Mouse (Mus musculus) left cerebral cortex, postnatal 4 days (tissue): ENCODE measurements at regions not wholly inside any gene's neighbourhood (a gene's known extent, or its start where the extent isn't known, plus 50 kb on each side); places are given as distances from the start of the nearest gene placed in this dataset.

Source experiments
- DNase-seq: peaks from one replicate; pipeline ENCODE4 v3.0.0-alpha.2; 2022
- intact Hi-C: fragments of 180-260 bp; cut with DNase I; formaldehyde crosslinking; loops from one replicate; pipeline ENCODE4 v1.15.1; 2025

DNA sequence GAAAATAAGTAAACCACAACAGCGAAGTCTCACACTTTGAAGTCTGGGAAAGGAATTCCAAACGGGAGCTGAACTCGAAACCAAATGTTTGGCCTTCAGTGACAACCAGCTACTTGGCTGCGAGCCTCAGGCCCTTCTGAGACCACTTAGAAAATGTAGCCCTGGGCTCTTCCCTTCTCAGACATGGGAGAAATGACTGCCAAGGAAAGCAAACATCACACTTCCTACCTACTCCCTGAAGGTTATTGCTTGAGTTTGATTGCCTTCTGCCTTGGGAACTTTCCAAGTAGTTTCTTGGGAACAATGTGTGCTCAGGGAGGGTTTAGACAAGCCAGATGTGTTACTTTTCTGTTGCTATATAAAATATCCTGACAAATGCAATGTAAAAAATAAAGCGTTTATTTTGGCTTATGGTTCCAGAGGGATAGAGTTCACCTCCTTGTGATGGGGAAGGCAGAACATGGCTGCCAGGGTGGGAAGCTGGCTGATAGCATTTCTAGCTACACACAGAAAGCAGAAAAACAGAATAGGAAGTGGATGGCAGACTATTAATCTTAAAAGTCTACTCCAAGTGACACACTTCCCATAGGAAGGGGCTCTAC, 194.8 kb upstream of the Rack1 start:
- no peak for DNase-seq
- intact Hi-C loops, result no loop called here

DNA sequence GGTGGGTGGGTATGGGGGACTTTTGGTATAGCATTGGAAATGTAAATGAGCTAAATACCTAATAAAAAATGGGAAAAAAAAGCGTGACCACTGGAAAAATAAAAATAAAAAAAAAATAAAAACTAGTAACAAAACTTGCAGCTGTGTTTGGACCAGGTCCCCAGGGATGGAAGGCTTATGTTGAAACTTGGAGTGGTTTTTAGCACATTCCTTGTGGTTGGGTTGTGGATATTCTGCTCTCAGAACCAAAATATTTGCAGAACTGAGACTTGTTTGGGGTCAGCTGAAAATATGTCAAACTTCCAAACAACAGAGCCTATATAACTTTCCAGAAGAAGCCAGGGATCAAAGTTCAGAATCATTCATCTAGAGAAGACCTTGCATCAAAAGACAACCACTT, 199.0 kb upstream of the Rack1 start:
- DNase-seq, result no peak

DNA sequence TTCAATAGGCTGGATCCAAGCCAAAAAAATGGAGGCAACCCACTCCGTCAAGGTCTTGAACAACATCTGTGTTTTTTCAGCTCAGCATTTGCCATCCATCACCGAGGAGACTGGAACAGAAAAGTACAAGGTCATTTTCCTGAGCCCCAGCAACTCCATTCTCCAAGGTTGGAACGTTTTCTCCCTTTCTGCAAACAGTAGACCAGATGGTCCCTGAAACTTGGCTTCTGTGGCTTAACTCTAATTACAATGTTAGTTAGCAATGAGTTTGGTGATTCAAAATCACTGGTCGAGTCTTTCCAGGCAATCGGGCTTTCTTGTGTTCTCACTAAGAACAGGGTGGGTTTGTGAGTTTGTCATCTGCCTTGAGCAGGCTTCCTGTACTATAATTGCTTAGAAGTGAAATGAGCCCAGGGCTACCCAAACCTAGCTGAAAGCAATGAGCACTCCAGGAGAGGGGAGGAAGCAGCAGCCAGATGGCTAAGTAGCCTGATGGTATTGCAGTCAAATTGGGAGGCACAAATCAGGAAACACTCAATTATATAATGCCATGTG, 200.5 kb upstream of the Rack1 start:
- intact Hi-C loops, result loop anchor here (10.0 kb wide), 1 partner anchor 1675 kb away; no protein-coding TSS in a partner anchor
- DNase-seq, result peak; percentile 8

More for the DNA sequence above, 199.0 kb upstream of the Rack1 start:
- intact Hi-C loops, result no loop called here

DNA sequence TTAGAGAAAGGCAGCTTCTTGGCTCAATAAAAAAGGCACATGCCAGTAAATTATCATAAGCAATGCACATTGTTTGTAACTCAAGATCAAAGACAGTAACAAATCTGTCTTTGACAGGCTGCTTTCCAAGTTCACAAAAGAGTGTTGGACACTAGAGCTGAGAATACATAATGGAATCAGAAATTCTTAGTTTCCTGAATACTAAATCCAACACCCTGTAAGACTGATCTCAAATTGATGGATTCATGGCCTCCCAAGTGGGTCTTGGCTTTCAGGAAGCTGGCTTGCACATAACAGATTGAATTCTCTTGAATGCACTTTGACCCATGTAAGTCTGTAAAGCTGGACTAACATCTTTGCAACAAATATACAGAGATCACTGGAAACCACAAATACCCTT, 201.1 kb upstream of the Rack1 start:
- intact Hi-C loops, result loop anchor here (10.0 kb wide), 1 partner anchor 1674 kb away; no protein-coding TSS in a partner anchor

DNA sequence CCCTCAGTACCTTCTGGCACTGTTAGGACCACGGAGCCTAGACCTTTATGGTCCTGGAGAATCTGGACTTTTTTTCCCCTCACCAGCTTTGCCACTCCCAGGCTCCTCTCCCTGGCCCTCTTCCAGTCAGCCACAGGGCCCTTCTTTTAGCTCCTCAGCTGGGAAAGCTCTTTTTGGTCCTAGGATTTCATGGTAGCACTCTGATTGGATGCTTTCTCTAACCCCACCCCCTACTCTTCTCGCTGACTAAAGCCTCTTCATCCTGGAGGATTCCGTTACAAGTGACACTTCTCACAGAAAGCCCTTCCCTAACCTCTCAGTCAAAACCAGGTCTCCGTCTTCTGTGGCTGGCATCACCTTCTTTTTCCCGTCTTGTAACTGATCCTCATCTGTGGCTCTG, 205.7 kb upstream of the Rack1 start:
- no peak for DNase-seq
- intact Hi-C loops, result loop anchor here (10.0 kb wide), 1 partner anchor 1670 kb away; no protein-coding TSS in a partner anchor

More for the DNA sequence above, 201.1 kb upstream of the Rack1 start:
- DNase-seq, result no peak

DNA sequence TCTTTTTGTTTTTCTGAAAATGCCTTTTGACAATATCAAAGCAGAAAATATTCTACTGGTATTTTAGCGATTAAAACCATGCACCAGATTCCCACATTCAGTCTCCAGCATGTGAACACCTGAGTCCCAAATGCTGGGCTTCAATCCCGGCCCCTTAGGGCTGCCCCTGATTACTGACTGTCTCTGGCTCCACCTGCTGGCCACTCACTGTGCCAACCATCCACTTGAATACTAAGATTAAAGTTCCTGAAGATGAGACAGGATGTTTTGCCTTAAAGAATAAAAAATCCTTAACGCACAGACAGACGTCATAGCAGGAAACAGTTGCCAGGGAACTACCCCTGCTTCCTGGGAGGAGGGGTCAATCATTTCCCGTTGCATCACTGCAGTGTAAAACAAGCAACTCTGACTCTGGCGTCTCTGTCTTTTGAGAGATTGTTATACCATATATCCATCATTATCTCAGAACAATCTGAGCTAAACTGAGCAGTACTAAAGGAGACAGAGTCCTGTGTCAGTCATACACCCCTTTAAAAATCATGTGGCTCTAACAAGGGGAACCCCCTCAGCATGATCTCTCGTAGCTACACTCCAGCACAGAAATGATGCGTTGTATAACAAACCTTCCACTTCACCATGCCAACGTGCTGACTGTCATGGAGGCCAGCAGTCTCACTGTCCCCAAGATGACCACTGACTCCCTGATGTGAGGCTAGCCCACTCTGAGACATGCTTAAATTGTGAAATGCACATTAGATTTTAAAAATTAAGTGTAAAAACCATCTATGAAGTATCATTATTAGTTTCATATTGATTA, 211.1 kb upstream of the Rack1 start:
- intact Hi-C loops, result loop anchor here (10.0 kb wide), 1 partner anchor 1744 kb away; no protein-coding TSS in a partner anchor
- peak; percentile 83 for DNase-seq

DNA sequence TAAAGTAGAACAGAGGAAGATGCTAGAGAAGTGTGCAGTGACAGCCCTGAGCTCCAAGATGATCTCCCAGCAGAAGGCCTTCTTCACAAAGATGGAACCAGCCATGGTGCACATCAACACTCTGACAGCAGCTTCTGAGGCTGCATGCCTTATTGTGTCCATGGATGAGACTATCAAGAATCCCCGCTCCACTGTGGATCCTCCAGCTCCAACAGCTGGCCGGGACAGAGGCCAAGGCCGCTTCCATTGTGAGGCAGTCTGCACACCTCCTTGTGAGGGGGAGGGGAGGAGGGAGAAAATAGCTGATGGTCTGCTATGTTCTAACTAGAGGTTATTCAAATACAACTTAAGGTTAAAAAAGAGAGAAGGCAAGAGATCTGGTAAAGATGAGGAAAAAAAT, 231.4 kb upstream of the Rack1 start:
- intact Hi-C loops, result no loop called here
- no peak for DNase-seq

DNA sequence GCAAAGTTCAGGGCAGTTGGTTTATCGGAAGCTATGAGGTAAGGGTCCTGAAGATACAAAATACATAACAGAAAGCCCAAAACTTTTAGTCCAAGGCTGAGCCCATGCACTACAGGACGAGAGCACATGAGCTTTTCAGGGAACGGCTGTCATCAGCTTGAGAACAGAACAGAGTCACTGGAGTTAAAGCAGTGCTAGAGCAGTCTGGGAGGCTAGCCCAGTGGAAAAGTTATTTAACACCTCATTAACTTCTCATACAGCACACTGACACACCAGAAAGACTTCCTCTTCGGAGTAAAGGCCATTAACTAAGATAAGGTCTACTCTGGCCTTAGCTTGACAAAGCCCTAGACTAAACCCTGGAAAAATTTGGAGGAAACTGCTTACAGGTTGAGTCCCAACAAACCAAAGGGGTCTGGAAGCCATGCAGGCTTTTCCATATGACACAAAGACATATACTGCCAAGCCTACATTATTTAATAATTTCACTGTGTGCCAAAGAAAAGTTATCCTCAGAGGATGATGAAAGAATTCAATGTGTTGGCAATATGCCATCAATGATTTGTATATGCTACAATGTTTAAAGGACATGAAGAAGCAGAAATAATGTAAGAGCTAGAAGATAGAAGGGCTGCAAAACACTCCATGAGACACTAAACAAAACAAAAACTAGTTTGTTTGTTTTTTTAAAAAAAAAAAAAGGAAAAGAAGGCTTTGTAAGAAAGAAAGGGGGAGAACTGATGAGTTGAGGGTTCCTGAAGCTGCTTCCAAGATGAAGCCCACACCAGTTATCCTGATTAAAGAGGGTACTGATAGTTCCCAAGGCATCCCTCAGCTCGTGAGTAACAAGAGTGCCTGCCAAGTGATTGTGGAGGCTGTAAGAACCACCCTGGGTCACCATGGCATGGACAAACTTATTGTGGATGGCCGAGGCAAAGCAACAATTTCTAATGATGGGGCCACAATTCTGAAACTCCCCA, 232.3 kb upstream of the Rack1 start:
- intact Hi-C loops, result no loop called here
- no peak for DNase-seq

DNA sequence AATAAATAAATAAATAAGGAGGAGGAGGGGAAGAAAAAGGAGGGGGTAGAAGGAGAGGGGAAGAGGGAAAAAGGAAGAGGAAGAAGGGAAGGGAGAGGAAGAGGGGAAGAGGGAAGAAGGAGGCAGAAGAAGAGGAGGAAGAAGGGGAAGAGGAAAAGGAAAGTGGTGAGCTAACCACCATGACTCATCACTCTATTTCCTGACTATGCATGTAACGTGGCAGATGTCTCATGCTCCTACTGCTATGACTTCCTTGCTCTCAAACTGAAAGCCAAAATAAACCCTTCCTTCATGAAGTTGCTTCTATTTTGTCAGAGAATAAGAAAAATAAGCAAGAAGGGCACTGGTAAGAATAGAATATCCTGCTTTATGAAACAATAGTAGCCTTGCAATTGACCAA, 242.1 kb upstream of the Rack1 start:
- intact Hi-C loops, result no loop called here
- no peak for DNase-seq

DNA sequence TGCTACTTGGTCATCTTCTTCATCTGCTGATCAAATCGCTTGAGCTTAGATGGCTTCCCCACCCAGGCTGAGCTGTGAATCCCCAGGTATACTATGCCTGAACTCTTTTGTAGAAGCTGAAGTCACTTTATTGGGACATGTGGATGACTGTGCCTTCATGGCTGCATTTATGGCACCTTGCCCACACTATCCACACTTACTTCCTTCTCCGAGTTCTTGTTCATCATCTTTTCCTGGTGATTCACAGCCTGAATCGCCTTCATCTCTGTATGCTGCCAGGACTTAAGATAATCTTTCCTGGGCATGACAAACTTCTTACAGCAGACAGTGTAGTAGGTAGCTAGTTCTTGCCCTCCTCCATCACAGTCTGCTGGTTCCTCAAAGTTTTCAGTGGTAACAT, 248.1 kb upstream of the Rack1 start:
- intact Hi-C loops, result no loop called here
- no peak for DNase-seq

DNA sequence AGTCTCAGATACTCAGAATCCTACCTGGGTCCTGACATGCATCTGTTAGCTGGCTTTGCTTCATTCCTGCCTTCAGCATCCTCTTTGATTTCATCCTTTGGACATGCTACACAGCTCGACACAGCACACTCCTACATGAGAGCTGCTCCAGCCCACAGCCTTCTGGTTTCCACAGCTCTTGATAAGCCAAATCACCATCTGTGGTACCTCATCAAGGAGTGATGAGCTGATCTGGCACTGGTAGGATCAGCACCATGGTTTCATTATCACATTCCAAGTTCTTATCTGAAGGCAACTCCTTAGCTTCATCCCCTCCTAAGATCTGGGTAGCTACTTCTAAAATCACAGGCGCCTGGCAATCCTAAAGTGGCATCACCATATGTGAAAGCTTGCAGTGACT, 248.9 kb upstream of the Rack1 start:
- no peak for DNase-seq
- intact Hi-C loops, result no loop called here

DNA sequence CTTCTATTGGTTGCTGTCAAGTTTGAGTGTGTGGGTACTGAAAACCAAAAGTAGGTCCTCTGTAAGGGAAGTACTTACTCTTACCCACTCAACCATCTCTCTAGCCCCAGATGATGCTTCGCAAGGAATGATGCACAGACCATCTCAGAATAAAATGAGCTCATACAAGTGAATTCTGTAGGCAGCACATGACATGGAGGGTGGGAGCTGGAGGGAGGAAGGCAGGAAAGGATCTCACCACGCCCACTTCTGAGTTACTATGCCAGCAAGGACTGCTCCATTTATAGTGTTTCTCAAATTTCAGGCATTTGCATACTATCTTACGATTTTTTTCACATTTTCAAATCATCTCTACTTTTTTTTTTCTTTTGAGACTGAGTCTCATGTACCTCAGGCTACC, 273.8 kb upstream of the Rack1 start:
- no peak for DNase-seq
- intact Hi-C loops, result no loop called here

DNA sequence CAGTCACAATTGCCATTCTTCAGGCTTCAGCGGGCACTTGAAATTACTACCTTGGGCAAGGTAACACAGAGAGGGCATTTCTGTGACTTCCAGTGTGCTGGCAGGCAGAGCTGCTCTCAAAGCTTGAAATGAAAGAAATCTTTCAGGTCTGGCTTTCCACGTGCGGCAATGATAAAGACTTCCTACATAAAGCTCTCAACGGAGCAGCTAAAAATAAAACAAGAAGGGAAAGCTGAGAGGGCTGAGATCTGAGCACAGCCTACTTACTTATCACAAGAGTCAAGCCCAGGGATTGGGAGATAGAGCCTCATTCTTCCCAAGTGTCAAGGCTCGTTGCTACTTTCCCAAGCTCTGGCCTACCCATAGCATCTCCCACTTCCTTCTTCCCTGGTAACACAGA, 274.6 kb upstream of the Rack1 start:
- DNase-seq, result no peak
- intact Hi-C loops, result no loop called here

DNA sequence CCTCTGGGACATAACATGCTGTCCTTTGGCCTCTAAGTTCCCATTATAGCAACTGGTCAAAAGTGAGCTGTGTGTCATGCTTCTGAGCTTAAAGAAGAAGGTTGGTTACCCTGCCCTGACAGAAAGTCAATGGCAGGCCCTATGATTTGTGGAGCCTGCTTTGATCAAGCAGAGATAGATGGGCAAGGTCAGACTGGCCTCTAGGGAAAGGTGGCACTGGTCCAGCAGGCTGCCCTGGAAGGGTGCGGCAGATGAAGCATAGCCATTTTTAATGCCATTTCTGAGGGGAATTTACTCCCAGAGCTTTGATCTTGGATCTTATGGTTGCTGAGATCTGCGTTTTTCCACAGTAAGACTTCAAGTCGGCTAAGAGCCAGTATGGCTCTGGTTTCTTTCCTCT, 293.2 kb upstream of the Rack1 start:
- no peak for DNase-seq
- intact Hi-C loops, result no loop called here

DNA sequence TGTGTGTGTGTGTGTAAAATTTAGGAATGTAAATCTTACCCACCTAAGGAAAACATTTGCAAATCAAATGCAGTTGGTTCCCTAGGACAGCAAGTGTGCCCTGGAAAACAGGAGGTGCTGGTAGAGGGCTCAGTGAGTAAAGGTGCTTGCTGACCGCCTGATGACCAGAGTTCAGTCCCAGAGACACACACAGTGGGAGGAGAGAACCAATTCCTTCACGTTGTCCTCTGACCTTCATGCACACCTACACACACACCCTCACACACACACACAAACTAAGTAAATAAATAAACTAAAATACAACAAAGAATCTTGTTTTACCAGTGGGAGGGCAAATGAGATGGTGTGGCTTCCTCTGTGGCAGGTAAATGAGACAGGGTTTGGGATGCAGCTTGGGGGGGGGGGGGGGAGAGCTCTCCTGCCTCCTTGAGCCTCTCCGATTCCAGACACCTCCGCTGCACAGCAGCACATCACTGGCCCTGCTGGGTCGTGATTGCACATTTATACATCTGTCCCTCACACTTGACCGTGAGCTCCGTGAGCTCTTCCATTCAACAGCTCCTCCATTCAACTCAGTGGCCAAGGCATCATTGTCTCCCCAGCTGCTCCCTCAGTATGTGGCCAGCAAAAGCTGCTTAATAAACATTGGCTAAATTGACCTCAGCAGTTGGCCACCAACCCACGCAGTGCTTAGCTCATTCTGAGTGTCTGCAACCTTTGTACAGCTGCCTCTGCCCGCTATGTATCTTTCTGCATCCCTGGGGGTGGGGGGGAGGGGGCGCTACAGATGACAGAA, 297.9 kb upstream of the Rack1 start:
- peak; percentile 43 for DNase-seq
- intact Hi-C loops, result no loop called here

DNA sequence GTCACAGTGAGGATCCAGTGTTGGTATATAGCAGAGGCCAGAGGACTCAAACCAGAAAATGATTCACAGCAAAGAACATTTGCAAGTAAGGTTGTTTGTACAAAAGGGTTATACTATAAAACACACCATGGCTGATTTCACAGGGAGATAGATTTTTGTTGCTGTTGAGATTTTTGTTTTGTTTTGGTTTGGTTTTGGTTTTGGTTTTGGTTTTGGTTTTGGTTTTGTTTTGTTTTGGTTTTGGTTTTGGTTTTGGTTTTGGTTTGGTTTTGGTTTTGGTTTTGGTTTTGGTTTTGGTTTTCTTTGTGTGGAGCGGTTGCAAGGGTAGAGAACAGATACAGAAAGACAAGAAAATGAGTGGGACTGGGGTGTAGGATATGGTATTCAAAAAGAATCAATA, 301.1 kb upstream of the Rack1 start:
- DNase-seq, result no peak
- intact Hi-C loops, result no loop called here

DNA sequence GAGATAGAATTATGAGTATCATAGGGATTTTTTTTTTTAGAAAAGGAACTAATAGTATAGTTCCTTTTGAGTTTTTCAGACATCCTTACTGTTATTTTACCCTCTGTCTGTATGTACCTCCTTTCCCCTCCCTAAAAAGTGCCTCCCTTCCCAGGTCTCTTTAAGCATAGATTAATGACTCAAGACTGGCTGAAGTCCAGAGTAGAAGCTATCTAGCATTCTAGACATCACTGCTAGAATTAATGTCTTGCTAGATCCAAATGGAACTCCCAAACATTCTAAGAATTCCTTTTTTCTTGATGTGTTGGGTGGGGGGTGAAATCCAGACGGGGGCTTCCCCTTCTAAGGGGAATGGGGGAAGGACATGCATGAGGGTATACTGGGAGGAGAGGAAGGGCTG, 311.8 kb upstream of the Rack1 start:
- no peak for DNase-seq
- intact Hi-C loops, result no loop called here

DNA sequence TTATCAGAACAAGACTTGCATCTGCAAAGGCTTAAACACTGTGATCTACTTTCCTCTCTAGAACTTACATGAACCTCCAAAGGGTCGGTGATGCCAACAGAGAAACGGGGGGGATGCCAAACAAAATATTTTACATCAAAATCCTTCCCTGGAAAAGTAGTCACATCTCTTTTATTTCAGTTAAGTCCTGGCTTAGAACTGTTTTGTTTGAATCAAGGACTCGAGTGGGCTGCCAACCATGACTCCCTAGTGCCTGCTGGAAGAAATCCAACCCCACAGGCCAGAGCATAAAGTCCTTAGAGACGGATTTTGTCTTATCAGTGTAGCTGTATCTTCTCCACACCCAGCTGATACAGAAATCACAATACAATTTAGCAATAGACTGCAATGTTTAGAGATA, 336.1 kb upstream of the Rack1 start:
- intact Hi-C loops, result no loop called here
- DNase-seq, result no peak

DNA sequence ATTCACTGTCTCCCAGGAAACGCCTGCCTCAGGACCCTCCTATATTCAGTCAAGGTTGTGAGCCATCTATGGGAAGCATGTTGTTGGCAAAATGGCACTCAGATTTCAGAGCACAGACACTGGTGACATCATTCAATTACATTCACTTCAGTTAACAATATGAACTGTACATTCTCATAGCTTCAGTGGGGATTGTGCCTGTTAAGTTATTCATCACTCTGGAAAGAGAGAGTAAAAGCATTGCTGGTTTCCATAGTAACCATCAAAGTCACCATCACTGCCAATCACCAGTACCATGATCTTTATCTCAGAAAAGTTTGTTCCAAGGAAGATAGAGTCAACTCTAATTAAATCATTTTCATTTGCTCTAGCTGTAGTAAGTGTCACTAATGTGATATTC, 350.2 kb upstream of the Rack1 start:
- intact Hi-C loops, result no loop called here
- DNase-seq, result no peak
